Mouse (Mus musculus): ENCODE data around the gene Col3a1.

Gene Col3a1

GRCm38 (mm10) chr1:45311388-45311787 lies at the start of gene Col3a1:
TSS of gene Col3a1 (plus strand) at chr1:45311538.
- DNase-seq (ENCODE audit: low read depth, low spot score): no peak

GRCm38 (mm10) chr1:45269421-45269820 lies 41.9 kb upstream of the Col3a1 start:
- DNase-seq (ENCODE audit: low read depth, low spot score): no peak

- DNase-seq (ENCODE audit: low read depth, low spot score): no peak
Observed at GRCm38 (mm10) chr1:45276006-45276539, 35.3 kb upstream of the Col3a1 start.

GRCm38 (mm10) chr1:45287954-45288353 lies 23.4 kb upstream of the Col3a1 start:
- no peak for DNase-seq (ENCODE audit: low read depth, low spot score)

- DNase-seq (ENCODE audit: low read depth, low spot score): no peak
Observed at GRCm38 (mm10) chr1:45290037-45290436, 21.3 kb upstream of the Col3a1 start.

GRCm38 (mm10) chr1:45299394-45300119 lies 11.8 kb upstream of the Col3a1 start:
- DNase-seq (ENCODE audit: low read depth, low spot score): no peak

GRCm38 (mm10) chr1:45304273-45304672 lies 7.1 kb upstream of the Col3a1 start:
- DNase-seq (ENCODE audit: low read depth, low spot score): no peak

GRCm38 (mm10) chr1:45309015-45309414 lies 2.3 kb upstream of the Col3a1 start:
- no peak for DNase-seq (ENCODE audit: low read depth, low spot score)

GRCm38 (mm10) chr1:45311962-45312361 lies 624 bp downstream of the Col3a1 start:
- no peak for DNase-seq (ENCODE audit: low read depth, low spot score)

- DNase-seq (ENCODE audit: low read depth, low spot score): no peak
Observed at GRCm38 (mm10) chr1:45312870-45313269, 1.5 kb downstream of the Col3a1 start.

GRCm38 (mm10) chr1:45313696-45314295 lies 2.5 kb downstream of the Col3a1 start:
- DNase-seq (ENCODE audit: low read depth, low spot score): peak; percentile 3

- DNase-seq (ENCODE audit: low read depth, low spot score): no peak
Observed at GRCm38 (mm10) chr1:45315767-45316528, 4.6 kb downstream of the Col3a1 start.

GRCm38 (mm10) chr1:45318241-45318640 lies 6.9 kb downstream of the Col3a1 start:
- DNase-seq (ENCODE audit: low read depth, low spot score): no peak

GRCm38 (mm10) chr1:45320861-45321260 lies 9.5 kb downstream of the Col3a1 start:
- no peak for DNase-seq (ENCODE audit: low read depth, low spot score)

GRCm38 (mm10) chr1:45329149-45329548 lies 17.8 kb downstream of the Col3a1 start:
- no peak for DNase-seq (ENCODE audit: low read depth, low spot score)

- DNase-seq (ENCODE audit: low read depth, low spot score): no peak
Observed at GRCm38 (mm10) chr1:45355944-45356343, 44.6 kb downstream of the Col3a1 start.

- no peak for DNase-seq (ENCODE audit: low read depth, low spot score)
Observed at GRCm38 (mm10) chr1:45358020-45358419, 46.7 kb downstream of the Col3a1 start.

GRCm38 (mm10) chr1:45359147-45359546 lies 47.8 kb downstream of the Col3a1 start:
- no peak for DNase-seq (ENCODE audit: low read depth, low spot score)

- DNase-seq (ENCODE audit: low read depth, low spot score): no peak
Observed at GRCm38 (mm10) chr1:45359673-45360072, 48.3 kb downstream of the Col3a1 start.

GRCm38 (mm10) chr1:45363274-45363673 lies 51.9 kb downstream of the Col3a1 start:
- no peak for DNase-seq (ENCODE audit: low read depth, low spot score)

GRCm38 (mm10) chr1:45365427-45365826 lies 54.1 kb downstream of the Col3a1 start:
- DNase-seq (ENCODE audit: low read depth, low spot score): no peak

GRCm38 (mm10) chr1:45379992-45380690 lies 68.8 kb downstream of the Col3a1 start:
- no peak for DNase-seq (ENCODE audit: low read depth, low spot score)
